Mouse (Mus musculus): ENCODE data around the gene Csnk1g2. TPM values are rescaled to one million over a fixed set of nuclear protein-coding genes. Genes with fewer than 3 reads are reported as not detected.

The Csnk1g2 gene
- 93.0 and 102 TPM in 2 replicates for polyA plus RNA-seq (2015; fragmentation: Nextera tagmentation; extraction: Ambion mirVana)

GRCm38 (mm10) chr10:80622661-80623456 is at the start of gene Csnk1g2:
Gene Csnk1g2, plus strand, starts transcription at chr10:80622838.

GRCm38 (mm10) chr10:80577195-80578130 is 45.2 kb upstream of the Csnk1g2 start, which contains the start of gene Klf16:
Gene Klf16, minus strand, starts transcription at chr10:80577321.

DNA sequence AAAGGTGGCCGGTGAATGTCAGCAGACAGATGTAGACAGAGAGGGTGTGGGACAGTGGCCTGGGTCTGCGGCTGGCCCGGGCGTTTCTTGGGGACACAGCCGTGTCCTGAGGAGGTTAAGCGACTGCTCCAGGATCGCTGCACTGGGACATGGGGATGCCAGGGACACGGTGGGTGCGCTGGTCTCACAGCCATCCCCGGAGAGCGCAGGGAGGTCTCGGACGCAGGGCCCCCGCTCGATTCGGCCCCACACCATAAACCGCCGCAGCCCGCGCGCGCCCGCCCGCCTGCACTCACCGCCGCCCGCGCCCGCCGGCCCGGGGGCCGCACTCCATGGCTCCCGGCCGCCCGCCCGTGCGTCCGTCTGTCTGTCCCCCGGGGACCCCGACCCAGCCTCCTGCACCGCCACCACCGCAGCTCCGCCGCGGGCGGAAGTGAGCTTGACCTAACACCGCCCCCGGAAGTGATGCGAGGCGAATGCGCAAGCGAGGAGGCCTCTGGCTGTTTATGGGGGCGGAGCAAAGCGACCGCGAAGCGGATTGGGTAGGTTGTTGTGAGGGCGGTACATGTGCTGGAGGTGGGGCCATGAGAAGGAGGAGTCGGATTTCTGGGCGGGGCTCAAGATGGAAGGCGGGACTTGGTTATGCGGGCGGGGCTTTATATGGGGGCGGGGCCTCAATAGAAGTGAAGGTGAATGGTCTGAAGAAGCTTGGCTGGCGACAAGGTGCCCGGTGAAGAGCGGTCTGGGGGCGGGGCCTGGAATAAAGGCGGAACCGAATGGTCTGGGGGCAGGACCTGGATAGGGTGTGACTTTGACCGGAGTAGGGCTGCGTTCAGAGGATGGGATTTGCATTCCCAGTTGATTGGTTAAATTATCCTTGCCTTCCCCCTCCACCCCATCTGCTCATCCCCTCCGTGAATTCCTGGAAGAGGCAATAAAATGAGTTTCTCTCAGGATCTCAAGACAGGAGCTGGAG is 32.5 kb upstream of the Csnk1g2 start, which contains the start of gene Abhd17a:
Gene Abhd17a (minus strand): TSS at position 463 of the 976 bp plus-strand sequence.

DNA sequence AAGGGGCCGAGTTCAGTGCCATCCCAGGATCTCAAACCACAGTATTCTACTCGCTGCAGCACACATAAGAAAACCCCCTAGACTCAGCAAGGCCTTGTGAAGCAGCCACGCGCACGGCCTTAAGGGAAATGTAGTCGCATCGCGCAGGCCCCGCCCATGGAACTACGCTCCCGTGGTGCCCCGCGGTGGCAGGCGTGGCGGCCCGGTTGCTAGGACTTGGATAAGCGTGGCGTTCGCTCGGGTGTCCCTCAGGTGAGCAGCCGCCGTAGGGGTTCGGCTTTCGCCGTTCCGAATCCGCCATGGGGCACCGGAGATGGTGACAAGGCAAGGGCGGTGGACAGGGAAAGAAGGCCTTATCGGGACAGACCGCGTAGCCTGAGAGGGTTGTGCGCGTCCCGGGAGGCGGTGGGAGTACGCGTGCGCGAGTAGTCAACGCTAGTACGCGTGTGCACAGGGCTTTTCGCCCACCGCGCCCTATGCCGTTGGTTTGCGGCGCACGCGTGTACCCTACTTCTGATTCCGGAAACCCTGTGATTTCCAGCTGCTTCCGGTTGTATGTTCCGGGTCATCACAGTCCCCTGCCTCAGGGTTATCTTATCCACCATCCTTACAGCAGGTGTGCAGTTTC is 19.8 kb upstream of the Csnk1g2 start, which contains the start of the genes Scamp4 and Adat3:
Gene Scamp4 (plus strand): TSS at position 175 of the 628 bp plus-strand sequence.
Gene Adat3 (plus strand): TSS at position 183 of the 628 bp plus-strand sequence.

GRCm38 (mm10) chr10:80605721-80606120 is 16.9 kb upstream of the Csnk1g2 start, which contains the start of gene Gm49322:
Gene Gm49322, plus strand, starts transcription at chr10:80606021.

GRCm38 (mm10) chr10:80656863-80657623 is 34.4 kb downstream of the Csnk1g2 start, which contains the start of gene Btbd2:
Gene Btbd2, minus strand, starts transcription at chr10:80657071.

GRCm38 (mm10) chr10:80677942-80678436 is 55.4 kb downstream of the Csnk1g2 start, which contains the start of gene Mknk2:
Gene Mknk2, minus strand, starts transcription at chr10:80678112.

Small RNAs within 50 kb of the gene (microRNA-seq; reads per million reads assigned to microRNA genes)
- 0.10 to 0.42 reads per million in 2 experiments for gene Mir6912

Other genes with a start within 250 kb of the Csnk1g2 start
- gene Mex3d, start 235.2 kb upstream of the Csnk1g2 start, polyA plus RNA-seq (2015; fragmentation: Nextera tagmentation; extraction: Ambion mirVana) = 2.8 and 3.6 TPM in 2 replicates
- 82.3 and 101 TPM in 2 replicates for gene Mbd3, start 223.3 kb upstream of the Csnk1g2 start, polyA plus RNA-seq (2015; fragmentation: Nextera tagmentation; extraction: Ambion mirVana)
- 1,315 and 1,562 TPM in 2 replicates for gene Uqcr11, start 216.0 kb upstream of the Csnk1g2 start, polyA plus RNA-seq (2015; fragmentation: Nextera tagmentation; extraction: Ambion mirVana)
- gene Tcf3, start 189.2 kb upstream of the Csnk1g2 start, polyA plus RNA-seq (2015; fragmentation: Nextera tagmentation; extraction: Ambion mirVana) = 28.8 and 33.8 TPM in 2 replicates
- not detected in 2 replicates for gene Onecut3, start 128.0 kb upstream of the Csnk1g2 start, polyA plus RNA-seq (2015; fragmentation: Nextera tagmentation; extraction: Ambion mirVana)
- gene Atp8b3, start 83.7 kb upstream of the Csnk1g2 start, polyA plus RNA-seq (2015; fragmentation: Nextera tagmentation; extraction: Ambion mirVana) = 0.05 TPM in 1 of 2 replicates, not detected in the other
- gene Rexo1, start 61.3 kb upstream of the Csnk1g2 start, polyA plus RNA-seq (2015; fragmentation: Nextera tagmentation; extraction: Ambion mirVana) = 7.3 TPM in 2 replicates
- 2.6 and 3.2 TPM in 2 replicates for gene Klf16, start 45.5 kb upstream of the Csnk1g2 start, polyA plus RNA-seq (2015; fragmentation: Nextera tagmentation; extraction: Ambion mirVana)
- 76.8 and 93.8 TPM in 2 replicates for gene Abhd17a, start 32.5 kb upstream of the Csnk1g2 start, polyA plus RNA-seq (2015; fragmentation: Nextera tagmentation; extraction: Ambion mirVana)
- 30.5 and 36.5 TPM in 2 replicates for gene Scamp4, start 20.0 kb upstream of the Csnk1g2 start, polyA plus RNA-seq (2015; fragmentation: Nextera tagmentation; extraction: Ambion mirVana)
- gene Adat3, start 20.0 kb upstream of the Csnk1g2 start, polyA plus RNA-seq (2015; fragmentation: Nextera tagmentation; extraction: Ambion mirVana) = 2.5 and 3.5 TPM in 2 replicates
- gene Gm49322, start 16.8 kb upstream of the Csnk1g2 start, polyA plus RNA-seq (2015; fragmentation: Nextera tagmentation; extraction: Ambion mirVana) = 0.87 and 1.2 TPM in 2 replicates
- 31.9 and 36.3 TPM in 2 replicates for gene Btbd2, start 34.2 kb downstream of the Csnk1g2 start, polyA plus RNA-seq (2015; fragmentation: Nextera tagmentation; extraction: Ambion mirVana)
- 132 and 139 TPM in 2 replicates for gene Mknk2, start 55.3 kb downstream of the Csnk1g2 start, polyA plus RNA-seq (2015; fragmentation: Nextera tagmentation; extraction: Ambion mirVana)
- 19.4 and 20.4 TPM in 2 replicates for gene Mob3a, start 79.1 kb downstream of the Csnk1g2 start, polyA plus RNA-seq (2015; fragmentation: Nextera tagmentation; extraction: Ambion mirVana)
- gene Izumo4, start 79.3 kb downstream of the Csnk1g2 start, polyA plus RNA-seq (2015; fragmentation: Nextera tagmentation; extraction: Ambion mirVana) = 7.5 and 10.2 TPM in 2 replicates
- gene Ap3d1, start 119.4 kb downstream of the Csnk1g2 start, polyA plus RNA-seq (2015; fragmentation: Nextera tagmentation; extraction: Ambion mirVana) = 31.6 and 35.9 TPM in 2 replicates
- 8.6 and 10.6 TPM in 2 replicates for gene Dot1l, start 132.4 kb downstream of the Csnk1g2 start, polyA plus RNA-seq (2015; fragmentation: Nextera tagmentation; extraction: Ambion mirVana)
- gene Sf3a2, start 175.4 kb downstream of the Csnk1g2 start, polyA plus RNA-seq (2015; fragmentation: Nextera tagmentation; extraction: Ambion mirVana) = 28.5 and 34.2 TPM in 2 replicates
- 44.2 and 55.6 TPM in 2 replicates for gene Plekhj1, start 175.8 kb downstream of the Csnk1g2 start, polyA plus RNA-seq (2015; fragmentation: Nextera tagmentation; extraction: Ambion mirVana)
- gene Amh, start 182.4 kb downstream of the Csnk1g2 start, polyA plus RNA-seq (2015; fragmentation: Nextera tagmentation; extraction: Ambion mirVana) = not detected in 2 replicates
- 278 and 284 TPM in 2 replicates for gene Jsrp1, start 190.7 kb downstream of the Csnk1g2 start, polyA plus RNA-seq (2015; fragmentation: Nextera tagmentation; extraction: Ambion mirVana)
- gene Oaz1, start 203.8 kb downstream of the Csnk1g2 start, polyA plus RNA-seq (2015; fragmentation: Nextera tagmentation; extraction: Ambion mirVana) = 1,304 and 1,343 TPM in 2 replicates
- gene Lingo3, start 221.2 kb downstream of the Csnk1g2 start, polyA plus RNA-seq (2015; fragmentation: Nextera tagmentation; extraction: Ambion mirVana) = 8.9 and 10.0 TPM in 2 replicates
- gene Lsm7, start 232.4 kb downstream of the Csnk1g2 start, polyA plus RNA-seq (2015; fragmentation: Nextera tagmentation; extraction: Ambion mirVana) = 171 and 175 TPM in 2 replicates
- gene Sppl2b, start 232.4 kb downstream of the Csnk1g2 start, polyA plus RNA-seq (2015; fragmentation: Nextera tagmentation; extraction: Ambion mirVana) = 20.0 and 20.7 TPM in 2 replicates
- gene Tmprss9, start 249.0 kb downstream of the Csnk1g2 start, polyA plus RNA-seq (2015; fragmentation: Nextera tagmentation; extraction: Ambion mirVana) = not detected in 2 replicates

Measured in skeletal muscle tissue, postnatal 0 days (tissue).